Mouse (Mus musculus) MEL (cell line): ENCODE data around the gene Wdr90.

Experiments
- CTCF ChIP-seq, 3 experiments: IDR thresholded peaks in 2 of 3; conservative IDR thresholded peaks in 1 of 3; 2 replicates each; pipeline ENCODE4 v1.5.1; 2011 to 2012; ENCODE audit warnings: low read length in 3 of 3, low read depth in 2 of 3, mild to moderate bottlenecking in 2 of 3, improper control_type of control experiment in 1 of 3, inconsistent platforms in 1 of 3, mixed read lengths in 1 of 3, moderate library complexity in 1 of 3; ENCODE audit not compliant: control insufficient read depth in 1 of 3, insufficient read depth in 1 of 3, poor library complexity in 1 of 3, severe bottlenecking in 1 of 3
- ELF1 ChIP-seq: IDR thresholded peaks from 2 replicates; pipeline ENCODE4 v1.6.1; 2014; ENCODE audit warnings: low read depth, mild to moderate bottlenecking, inconsistent platforms, low read length, improper control_type of control experiment, moderate library complexity
- EP300 ChIP-seq, 2 experiments: IDR thresholded peaks; 2 replicates each; pipeline ENCODE4 v1.6.1; 2011; ENCODE audit warnings: improper control_type of control experiment in 2 of 2, low read length in 2 of 2, low read depth in 1 of 2, mild to moderate bottlenecking in 1 of 2
- MAFK ChIP-seq: IDR thresholded peaks from 2 replicates; pipeline ENCODE4 v1.6.1; 2011; ENCODE audit warnings: low read depth, mild to moderate bottlenecking, low read length, improper control_type of control experiment, borderline replicate concordance
- MEF2A ChIP-seq: IDR thresholded peaks from 2 replicates; pipeline ENCODE4 v1.6.1; 2014; ENCODE audit warnings: low read depth, mild to moderate bottlenecking, inconsistent platforms, low read length, improper control_type of control experiment; ENCODE audit not compliant: poor library complexity, insufficient replicate concordance, severe bottlenecking; ENCODE audit errors: extremely low read depth
- MYC ChIP-seq: IDR thresholded peaks from 2 replicates; pipeline ENCODE4 v1.6.1; 2011; ENCODE audit warnings: low read depth, mild to moderate bottlenecking, low read length, improper control_type of control experiment, moderate library complexity
- POLR2A ChIP-seq, 2 experiments: IDR thresholded peaks; 2 replicates each; pipeline ENCODE4 v1.6.1; 2011 to 2012; ENCODE audit warnings: low read length in 2 of 2, mild to moderate bottlenecking in 2 of 2, control low read depth in 1 of 2, improper control_type of control experiment in 1 of 2, low read depth in 1 of 2, moderate library complexity in 1 of 2; ENCODE audit not compliant: control insufficient read depth in 1 of 2, insufficient read depth in 1 of 2, poor library complexity in 1 of 2
- RAD21 ChIP-seq: IDR thresholded peaks from 2 replicates; pipeline ENCODE4 v1.6.1; 2011; ENCODE audit warnings: mild to moderate bottlenecking, low read depth, low read length, improper control_type of control experiment
- SMC3 ChIP-seq: IDR thresholded peaks from 2 replicates; pipeline ENCODE4 v1.6.1; 2011; ENCODE audit warnings: low read depth, low read length, improper control_type of control experiment
- USF1 ChIP-seq: IDR thresholded peaks from 2 replicates; pipeline ENCODE4 v1.6.1; 2014; ENCODE audit warnings: low read depth, mild to moderate bottlenecking, inconsistent platforms, low read length, improper control_type of control experiment, moderate library complexity
- ZC3H11A ChIP-seq: IDR thresholded peaks from 2 replicates; pipeline ENCODE4 v1.6.1; 2012; ENCODE audit warnings: low read depth, mild to moderate bottlenecking, inconsistent platforms, low read length, improper control_type of control experiment

DNA sequence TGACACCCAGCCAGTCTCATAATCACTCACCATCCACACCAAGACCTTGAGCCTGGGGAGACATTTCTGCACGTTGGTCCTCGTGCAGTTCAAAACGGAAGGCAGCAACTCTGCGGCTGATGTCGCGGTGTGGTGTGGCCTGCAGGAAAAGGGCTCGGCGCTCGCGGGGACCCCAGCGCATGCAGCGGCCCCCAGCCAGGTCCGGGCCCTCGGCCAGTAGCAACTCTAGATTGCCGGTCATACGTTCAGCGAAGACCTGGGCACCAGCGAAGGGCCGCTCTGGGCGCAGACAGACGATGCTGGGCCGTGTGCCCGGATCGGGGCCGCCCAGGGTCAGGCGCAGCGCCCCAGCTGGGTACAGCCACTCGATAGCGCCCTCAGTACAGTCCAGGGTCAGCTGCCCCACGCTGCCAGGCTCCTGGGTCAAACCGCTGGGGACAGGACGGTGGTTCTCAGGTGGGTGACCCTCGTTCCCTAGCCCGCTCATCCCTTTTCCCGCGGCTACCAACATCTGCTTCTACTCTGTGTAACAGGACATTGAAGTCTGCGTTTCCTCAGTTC, 65.0 kb downstream of the Wdr90 start:
- TF ChIP-seq EP300 (IDR thresholded peaks at IDR 0.05; ENCODE audit: low read depth in 1 of 2, low read length in 2 of 2) (no peak), POLR2A (IDR thresholded peaks at IDR 0.05; ENCODE audit: control insufficient read depth in 1 of 2, insufficient read depth in 1 of 2, low read depth in 1 of 2, low read length in 2 of 2, poor library complexity in 1 of 2) (0 out of 4 replicates have a peak, but pooled peaks of 1 of the 2 experiments have one; percentile 1), CTCF (IDR thresholded peaks at IDR 0.05 in 2 of 3, conservative IDR thresholded peaks at IDR 0.05 in 1 of 3; ENCODE audit: control insufficient read depth in 1 of 3, insufficient read depth in 1 of 3, low read depth in 2 of 3, low read length in 3 of 3, poor library complexity in 1 of 3, severe bottlenecking in 1 of 3) (no peak), MAFK (no peak), USF1 (no peak), SMC3 (no peak), ZC3H11A (no peak), MYC (no peak), ELF1 (no peak), MEF2A (no peak), RAD21 (no peak)
